Mouse (Mus musculus): Measurements from ENCODE around the gene Cyth4. TPM values are rescaled to one million over a fixed set of nuclear protein-coding genes. Genes with fewer than 3 reads are reported as not detected.

Gene Cyth4
- 2.5 and 3.8 TPM in 2 replicates for polyA plus RNA-seq (2014; fragmentation: Nextera tagmentation; extraction: Ambion mirVana)

DNA sequence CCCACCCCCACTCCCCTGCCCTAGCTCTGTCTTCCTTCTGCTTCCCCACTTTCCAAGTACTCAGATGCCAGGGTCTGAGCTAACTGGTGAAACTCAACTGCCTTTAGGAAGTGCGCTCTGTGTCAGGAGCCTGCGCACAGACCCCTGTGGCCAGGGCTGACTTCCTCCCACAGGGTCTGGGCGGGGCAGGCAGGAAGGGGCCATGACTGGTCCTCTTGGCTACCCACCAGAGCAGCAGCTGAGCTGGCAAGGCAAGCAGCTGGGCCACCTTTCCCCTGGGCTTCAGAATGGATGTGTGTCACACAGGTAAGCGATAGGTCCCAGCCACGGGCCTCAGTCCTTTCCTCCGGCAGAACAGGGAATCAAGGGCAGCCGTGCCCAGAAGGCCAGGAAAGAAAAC is at the start of gene Cyth4:
Gene Cyth4, plus strand, starts transcription at position 134 of the 400 bp plus-strand sequence.
- WGBS = 83% methylated on average over 7 of the region's 7 CpGs
- Histone ChIP-seq H3K36me3 (replicated peaks; ENCODE audit: control insufficient read depth, insufficient read depth) (no peaks in the 10 kb centered on the region), H3K4me1 (replicated peaks; ENCODE audit: control insufficient read depth, insufficient read depth, low read length) (no peaks in the 10 kb centered on the region), H3K27me3 (ENCODE audit: control insufficient read depth, insufficient read depth, low read length) (no peaks in the 10 kb centered on the region), H3K4me3 (replicated peaks; ENCODE audit: low read length) (no peak within 1 kb of the TSS), H3K9me3 (ENCODE audit: control insufficient read depth, low read length) (no peaks in the 10 kb centered on the region), H3K4me2 (replicated peaks) (no peak within 1 kb of the TSS), H3K9ac (no peak within 1 kb of the TSS), H3K27ac (no peak within 1 kb of the TSS)
- no peak for ATAC-seq (ENCODE audit: low FRiP score)
- no peak for DNase-seq (ENCODE audit: low spot score)

- Histone ChIP-seq H3K4me2 (replicated peaks) (no peak overlapping the region), H3K36me3 (replicated peaks; ENCODE audit: control insufficient read depth, insufficient read depth) (no peaks in the 10 kb centered on the region), H3K4me3 (replicated peaks; ENCODE audit: low read length) (no peak overlapping the region), H3K27ac (no peak overlapping the region), H3K27me3 (ENCODE audit: control insufficient read depth, insufficient read depth, low read length) (no peaks in the 10 kb centered on the region), H3K9ac (no peak overlapping the region), H3K9me3 (ENCODE audit: control insufficient read depth, low read length) (peaks cover 18% of the 10 kb centered on the region), H3K4me1 (replicated peaks; ENCODE audit: control insufficient read depth, insufficient read depth, low read length) (peaks cover 19% of the 10 kb centered on the region)
- DNase-seq (ENCODE audit: low spot score) (no peak), ATAC-seq (ENCODE audit: low FRiP score) (no peak)
- WGBS = 50% methylated on average over 5 of the region's 5 CpGs
Measured at GRCm38 (mm10) chr15:78547415-78548335, 49.2 kb upstream of the Cyth4 start.

DNA sequence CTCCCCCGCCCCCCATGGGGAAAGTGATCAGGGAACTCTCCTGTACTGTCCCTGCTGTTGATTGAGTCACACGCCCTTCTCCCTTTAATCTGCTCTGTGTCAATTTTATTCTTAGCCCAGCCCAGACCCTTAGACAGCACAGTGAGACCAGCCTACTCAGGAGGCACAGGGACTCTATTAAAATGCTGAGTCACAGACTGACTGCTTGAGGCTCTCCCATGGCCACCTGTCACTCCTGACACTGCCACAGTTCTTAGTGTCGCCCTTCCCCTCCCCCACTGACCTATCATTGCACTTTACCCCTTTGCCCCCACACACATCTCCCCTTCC is 48.5 kb upstream of the Cyth4 start:
- 14% methylated on average over 3 of the region's 3 CpGs for WGBS
- H3K36me3 ChIP-seq (replicated peaks; ENCODE audit: control insufficient read depth, insufficient read depth) = no peaks in the 10 kb centered on the region
- no peak overlapping the region for H3K9ac ChIP-seq
- peaks cover 24% of the 10 kb centered on the region for H3K9me3 ChIP-seq (ENCODE audit: control insufficient read depth, low read length)
- DNase-seq (ENCODE audit: low spot score) (no peak), ATAC-seq (ENCODE audit: low FRiP score) (no peak)
- H3K4me2 ChIP-seq (replicated peaks) = no peak overlapping the region
- H3K4me1 ChIP-seq (replicated peaks; ENCODE audit: control insufficient read depth, insufficient read depth, low read length) = peaks cover 19% of the 10 kb centered on the region
- H3K4me3 ChIP-seq (replicated peaks; ENCODE audit: low read length) = no peak overlapping the region
- no peaks in the 10 kb centered on the region for H3K27me3 ChIP-seq (ENCODE audit: control insufficient read depth, insufficient read depth, low read length)
- no peak overlapping the region for H3K27ac ChIP-seq

- H3K9me3 ChIP-seq (ENCODE audit: control insufficient read depth, low read length) = peaks cover 24% of the 10 kb centered on the region
- peaks cover 19% of the 10 kb centered on the region for H3K4me1 ChIP-seq (replicated peaks; ENCODE audit: control insufficient read depth, insufficient read depth, low read length)
- no peak for DNase-seq (ENCODE audit: low spot score)
- no peak overlapping the region for H3K9ac ChIP-seq
- H3K36me3 ChIP-seq (replicated peaks; ENCODE audit: control insufficient read depth, insufficient read depth) = no peaks in the 10 kb centered on the region
- H3K4me2 ChIP-seq (replicated peaks) = no peak overlapping the region
- no peak for ATAC-seq (ENCODE audit: low FRiP score)
- no peaks in the 10 kb centered on the region for H3K27me3 ChIP-seq (ENCODE audit: control insufficient read depth, insufficient read depth, low read length)
- H3K4me3 ChIP-seq (replicated peaks; ENCODE audit: low read length) = no peak overlapping the region
- WGBS = 61% methylated on average over 8 of the region's 8 CpGs
- H3K27ac ChIP-seq = no peak overlapping the region
Measured at GRCm38 (mm10) chr15:78548711-78549110, 48.1 kb upstream of the Cyth4 start.

- Histone ChIP-seq H3K27me3 (ENCODE audit: control insufficient read depth, insufficient read depth, low read length) (no peaks in the 10 kb centered on the region), H3K36me3 (replicated peaks; ENCODE audit: control insufficient read depth, insufficient read depth) (no peaks in the 10 kb centered on the region), H3K4me3 (replicated peaks; ENCODE audit: low read length) (no peak overlapping the region), H3K4me1 (replicated peaks; ENCODE audit: control insufficient read depth, insufficient read depth, low read length) (peaks cover 19% of the 10 kb centered on the region), H3K27ac (no peak overlapping the region), H3K4me2 (replicated peaks) (no peak overlapping the region), H3K9ac (no peak overlapping the region), H3K9me3 (ENCODE audit: control insufficient read depth, low read length) (peaks cover 24% of the 10 kb centered on the region)
- DNase-seq (ENCODE audit: low spot score) = no peak
- no peak for ATAC-seq (ENCODE audit: low FRiP score)
- 80% methylated on average over 4 of the region's 4 CpGs for WGBS
Measured at GRCm38 (mm10) chr15:78549189-78549734, 47.6 kb upstream of the Cyth4 start.

- Histone ChIP-seq H3K36me3 (replicated peaks; ENCODE audit: control insufficient read depth, insufficient read depth) (no peaks in the 10 kb centered on the region), H3K9ac (no peak overlapping the region), H3K9me3 (ENCODE audit: control insufficient read depth, low read length) (peaks cover 24% of the 10 kb centered on the region), H3K4me2 (replicated peaks) (no peak overlapping the region), H3K4me1 (replicated peaks; ENCODE audit: control insufficient read depth, insufficient read depth, low read length) (no peaks in the 10 kb centered on the region), H3K27ac (no peak overlapping the region), H3K27me3 (ENCODE audit: control insufficient read depth, insufficient read depth, low read length) (no peaks in the 10 kb centered on the region), H3K4me3 (replicated peaks; ENCODE audit: low read length) (no peak overlapping the region)
- DNase-seq (ENCODE audit: low spot score) = no peak
- ATAC-seq (ENCODE audit: low FRiP score) = no peak
- 66% methylated on average over 25 of the region's 25 CpGs for WGBS
Measured at GRCm38 (mm10) chr15:78554545-78555313, 42.1 kb upstream of the Cyth4 start.

DNA sequence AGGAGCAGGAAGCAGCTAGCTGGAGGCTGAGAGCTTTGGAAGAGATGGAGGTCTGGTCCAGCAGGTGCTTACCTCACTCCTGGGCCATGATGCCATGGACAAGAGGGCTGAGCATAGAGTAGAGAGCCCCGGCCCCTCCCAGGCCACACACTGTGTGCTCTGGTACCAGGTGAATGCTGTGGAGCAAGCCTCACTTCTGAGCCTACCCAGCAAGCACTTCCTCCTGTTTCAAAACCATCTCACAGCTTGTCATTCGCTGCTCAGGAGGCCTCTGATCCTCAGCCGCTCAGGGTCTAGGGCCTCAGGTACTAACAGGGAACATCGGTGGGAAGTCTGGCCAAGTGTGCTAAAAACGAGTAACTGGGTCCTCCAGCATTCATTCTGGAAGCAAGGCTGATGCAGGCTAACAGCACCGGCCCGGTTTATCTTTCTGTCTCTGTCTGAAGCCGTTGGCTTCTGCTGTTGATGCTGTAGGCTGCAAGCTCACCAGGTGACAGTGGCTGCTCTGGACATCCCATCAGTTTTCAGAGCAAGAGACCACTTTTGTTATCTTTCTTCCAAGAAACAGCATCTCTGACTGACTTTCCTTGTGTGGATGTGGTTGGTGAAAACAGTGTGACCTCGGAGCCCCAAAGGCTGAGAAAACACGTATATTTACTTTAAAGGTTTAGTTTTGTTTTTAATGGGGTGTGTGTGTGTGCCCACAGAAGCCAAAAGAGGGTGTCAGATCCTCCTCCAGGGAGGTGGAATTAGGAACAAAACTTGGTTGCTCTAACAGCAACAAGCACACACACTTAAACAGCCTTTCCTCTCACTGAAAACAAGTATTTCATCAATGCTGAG is 38.9 kb upstream of the Cyth4 start:
- H3K9ac ChIP-seq = no peak overlapping the region
- H3K9me3 ChIP-seq (ENCODE audit: control insufficient read depth, low read length) = peaks cover 3% of the 10 kb centered on the region
- no peak for DNase-seq (ENCODE audit: low spot score)
- H3K4me1 ChIP-seq (replicated peaks; ENCODE audit: control insufficient read depth, insufficient read depth, low read length) = no peaks in the 10 kb centered on the region
- ATAC-seq (ENCODE audit: low FRiP score) = no peak
- no peaks in the 10 kb centered on the region for H3K27me3 ChIP-seq (ENCODE audit: control insufficient read depth, insufficient read depth, low read length)
- no peaks in the 10 kb centered on the region for H3K36me3 ChIP-seq (replicated peaks; ENCODE audit: control insufficient read depth, insufficient read depth)
- WGBS = 70% methylated on average over 10 of the region's 10 CpGs
- H3K4me3 ChIP-seq (replicated peaks; ENCODE audit: low read length) = no peak overlapping the region
- H3K4me2 ChIP-seq (replicated peaks) = no peak overlapping the region
- no peak overlapping the region for H3K27ac ChIP-seq

- Histone ChIP-seq H3K4me1 (replicated peaks; ENCODE audit: control insufficient read depth, insufficient read depth, low read length) (no peaks in the 10 kb centered on the region), H3K4me2 (replicated peaks) (no peak overlapping the region), H3K9ac (no peak overlapping the region), H3K27ac (no peak overlapping the region), H3K4me3 (replicated peaks; ENCODE audit: low read length) (no peak overlapping the region), H3K9me3 (ENCODE audit: control insufficient read depth, low read length) (no peaks in the 10 kb centered on the region), H3K27me3 (ENCODE audit: control insufficient read depth, insufficient read depth, low read length) (no peaks in the 10 kb centered on the region), H3K36me3 (replicated peaks; ENCODE audit: control insufficient read depth, insufficient read depth) (no peaks in the 10 kb centered on the region)
- no peak for DNase-seq (ENCODE audit: low spot score)
- no peak for ATAC-seq (ENCODE audit: low FRiP score)
- WGBS = 68% methylated on average over 11 of the region's 11 CpGs
Measured at GRCm38 (mm10) chr15:78559141-78559979, 37.5 kb upstream of the Cyth4 start.

Measured in hindbrain, embryonic 14.5 days (tissue).